Mouse (Mus musculus) forebrain, embryonic 11.5 days (tissue): ENCODE measurements around the gene Dguok. TPM values are rescaled to one million over a fixed set of nuclear protein-coding genes. Genes with fewer than 3 reads are reported as not detected.

Experiments
- ATAC-seq: fragments of 200-750 bp; cut with Nextera tagmentation; replicated peaks from 2 replicates; pipeline ENCODE4 v1.8.0; 2017; ENCODE audit warnings: moderate TSS enrichment; ENCODE audit not compliant: low FRiP score
- DNase-seq: peaks from one replicate; pipeline ENCODE4 v3.0.0-alpha.2; 2017; ENCODE audit warnings: low spot score
- H3K27ac ChIP-seq: fragments of 300-500 bp; sonication (generic); 2 replicates; pipeline ENCODE4 v1.5.1; 2014; ENCODE audit warnings: low read depth, low read length
- H3K27me3 ChIP-seq: fragments of 300-500 bp; sonication (generic); 2 replicates; pipeline ENCODE4 v1.6.1; 2014; ENCODE audit warnings: mild to moderate bottlenecking, low read length, mixed read lengths; ENCODE audit not compliant: control insufficient read depth, insufficient read depth
- H3K36me3 ChIP-seq: fragments of 300-500 bp; sonication (generic); 2 replicates; pipeline ENCODE4 v1.6.1; 2014; ENCODE audit warnings: mild to moderate bottlenecking, low read length, moderate library complexity, mixed read lengths; ENCODE audit not compliant: control insufficient read depth, insufficient read depth
- H3K4me1 ChIP-seq: fragments of 300-500 bp; sonication (generic); replicated peaks from 2 replicates; pipeline ENCODE4 v1.6.1; 2014; ENCODE audit warnings: low read length, mixed read lengths; ENCODE audit not compliant: control insufficient read depth, insufficient read depth
- H3K4me2 ChIP-seq: fragments of 300-500 bp; sonication (generic); 2 replicates; pipeline ENCODE4 v1.6.1; 2014; ENCODE audit warnings: low read depth, mild to moderate bottlenecking, low read length, moderate library complexity, mixed read lengths; ENCODE audit not compliant: severe bottlenecking
- H3K4me3 ChIP-seq: fragments of 300-500 bp; sonication (generic); 2 replicates; pipeline ENCODE4 v1.5.1; 2014; ENCODE audit warnings: low read depth, low read length
- H3K9ac ChIP-seq: fragments of 300-500 bp; sonication (generic); 2 replicates; pipeline ENCODE4 v1.6.1; 2014; ENCODE audit warnings: low read length
- H3K9me3 ChIP-seq: fragments of 300-500 bp; sonication (generic); 2 replicates; pipeline ENCODE4 v1.6.1; 2016; ENCODE audit warnings: low read length, mixed read lengths; ENCODE audit not compliant: control insufficient read depth
- whole genome bisulfite sequencing: fragments of 180-500 bp; shearing (Covaris S2); extraction: QIAGEN DNeasy Blood & Tissue Kit; methylation state at CpG from one replicate; pipeline ENCODE4 v1.1.7; 2014; 5-methylcytosine and 5-hydroxymethylcytosine counted together
- polyA plus RNA-seq: library from polyadenylated mRNA; unstranded; fragments of >200 nt; fragmentation: Nextera tagmentation; extraction: Ambion mirVana; gene quantifications from 2 replicates; pipeline ENCODE4 v1.2.1, GENCODE M21; 2014

The Dguok gene
- polyA plus RNA-seq, 1 experiment from 2014 or later = 57.9 TPM

DNA sequence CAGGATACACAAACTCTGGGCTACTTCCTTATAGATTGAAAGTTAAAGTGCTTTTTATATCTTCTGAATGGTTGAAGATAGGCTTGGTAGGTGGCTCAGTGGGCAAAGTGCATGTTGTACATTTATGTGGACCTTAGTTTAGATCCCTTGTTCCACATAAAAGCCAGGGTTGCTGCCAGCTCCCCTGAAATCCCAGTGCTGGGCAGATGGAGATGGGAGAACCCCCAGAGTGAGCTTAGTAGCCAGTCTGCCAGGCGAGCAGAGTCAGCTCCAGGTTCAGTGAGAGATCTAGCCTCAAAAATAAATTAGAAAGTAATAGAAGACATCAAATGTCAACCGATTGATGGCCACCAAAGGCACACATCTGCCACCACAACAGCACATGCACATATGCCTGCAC, 25.8 kb upstream of the Dguok start:
- DNase-seq = no peak

DNA sequence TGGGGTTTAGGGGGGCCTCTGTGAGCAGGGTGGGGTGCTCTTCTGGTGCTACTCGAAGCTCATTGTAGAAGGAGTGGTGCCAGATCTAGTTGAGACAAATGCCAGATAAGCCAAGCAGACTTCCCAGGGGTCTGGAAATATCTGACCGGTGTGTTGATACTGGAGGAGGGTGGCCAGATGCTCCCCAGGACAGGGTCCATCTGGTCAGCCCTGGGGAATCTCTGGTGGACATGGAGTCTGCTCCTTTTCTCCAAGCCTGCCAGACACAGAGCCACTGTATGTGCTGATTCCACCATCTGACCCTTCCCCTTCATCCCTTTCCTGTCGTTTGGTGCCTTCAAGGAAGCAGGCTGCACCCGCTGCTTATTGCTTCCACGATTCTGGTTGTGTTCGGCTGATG, 16.4 kb upstream of the Dguok start:
- ATAC-seq = no peak
- 83% methylated on average over 6 of the region's 6 CpGs for WGBS
- Histone ChIP-seq H3K4me2 (no peak overlapping the region), H3K9ac (no peak overlapping the region), H3K27me3 (no peaks in the 10 kb centered on the region), H3K4me3 (no peak overlapping the region), H3K9me3 (no peaks in the 10 kb centered on the region), H3K36me3 (no peaks in the 10 kb centered on the region), H3K4me1 (no peaks in the 10 kb centered on the region), H3K27ac (no peak overlapping the region)
- DNase-seq = no peak

More for the DNA sequence above, 25.8 kb upstream of the Dguok start:
- Histone ChIP-seq H3K4me1 (no peaks in the 10 kb centered on the region), H3K27ac (no peak overlapping the region), H3K9me3 (no peaks in the 10 kb centered on the region), H3K4me2 (no peak overlapping the region), H3K9ac (no peak overlapping the region), H3K36me3 (no peaks in the 10 kb centered on the region), H3K27me3 (no peaks in the 10 kb centered on the region), H3K4me3 (no peak overlapping the region)
- 75% methylated on average over 2 of the region's 2 CpGs for WGBS
- ATAC-seq = no peak

DNA sequence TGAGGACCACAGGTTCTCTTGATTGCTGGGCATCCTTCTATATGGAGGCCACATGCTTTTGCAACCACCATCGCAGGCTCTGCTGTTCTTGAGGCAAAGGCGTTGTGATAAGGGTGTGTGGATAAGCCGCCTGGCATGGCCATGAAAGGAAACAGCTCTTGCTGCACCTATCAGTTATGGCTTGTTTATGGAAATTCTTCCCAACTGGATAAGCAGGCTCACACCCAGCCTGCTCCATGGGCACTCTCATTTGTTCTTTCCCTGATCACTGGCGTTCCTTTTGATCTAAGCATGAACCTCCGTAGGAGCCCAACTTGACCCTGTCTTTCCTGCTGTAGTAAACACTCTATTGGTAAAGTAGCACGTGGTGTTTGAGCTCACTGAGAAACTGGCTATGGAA, 15.0 kb upstream of the Dguok start:
- DNase-seq (no peak), ATAC-seq (no peak)
- Histone ChIP-seq H3K9ac (no peak overlapping the region), H3K36me3 (no peaks in the 10 kb centered on the region), H3K9me3 (no peaks in the 10 kb centered on the region), H3K27me3 (no peaks in the 10 kb centered on the region), H3K4me1 (no peaks in the 10 kb centered on the region), H3K4me2 (no peak overlapping the region), H3K4me3 (no peak overlapping the region), H3K27ac (no peak overlapping the region)
- 79% methylated on average over 6 of the region's 6 CpGs for WGBS

DNA sequence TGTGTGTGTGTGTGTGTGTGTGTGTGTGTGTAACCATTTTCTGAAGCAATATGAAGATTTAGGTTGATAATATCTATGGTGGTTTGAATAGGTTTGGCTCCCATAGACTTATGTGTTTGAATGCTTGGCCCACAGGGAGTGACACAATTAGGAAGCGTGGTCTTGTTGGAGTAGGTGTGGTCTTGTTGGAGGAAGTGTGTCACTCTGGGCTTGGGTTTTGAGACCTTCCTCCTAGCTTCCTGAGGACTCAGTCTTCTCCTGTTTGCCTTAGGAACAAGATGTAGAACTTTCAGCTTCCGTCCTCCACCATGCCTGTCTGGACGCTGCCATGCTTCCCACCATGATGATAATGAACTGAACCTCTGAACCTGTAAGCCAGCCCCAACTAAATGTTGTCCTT, 11.9 kb upstream of the Dguok start:
- Histone ChIP-seq H3K9ac (no peak overlapping the region), H3K36me3 (no peaks in the 10 kb centered on the region), H3K27ac (no peak overlapping the region), H3K4me1 (no peaks in the 10 kb centered on the region), H3K9me3 (no peaks in the 10 kb centered on the region), H3K4me3 (no peak overlapping the region), H3K27me3 (no peaks in the 10 kb centered on the region), H3K4me2 (no peak overlapping the region)
- no peak for DNase-seq
- WGBS = 92% methylated on average over 3 of the region's 3 CpGs
- no peak for ATAC-seq

DNA sequence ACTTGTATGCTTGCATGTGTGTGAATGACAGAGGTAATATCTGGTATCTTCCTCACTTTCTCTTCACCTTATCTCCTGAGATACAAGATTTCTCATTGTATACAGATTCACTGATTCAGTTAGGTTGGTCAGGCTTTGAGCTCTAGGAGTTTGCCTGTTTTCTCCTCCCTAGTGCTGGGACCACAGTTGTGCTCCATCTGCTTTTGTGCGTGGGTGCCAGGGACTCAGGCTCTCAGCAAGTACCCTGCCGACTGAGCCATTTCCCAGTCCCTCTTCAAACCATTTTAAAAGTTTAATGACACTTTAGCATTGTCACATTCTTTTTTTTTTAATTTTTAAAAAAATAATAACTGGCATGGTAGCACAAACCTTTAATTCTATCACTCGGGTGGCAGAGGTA, 8.4 kb upstream of the Dguok start:
- Histone ChIP-seq H3K27ac (no peak overlapping the region), H3K9ac (no peak overlapping the region), H3K4me1 (no peaks in the 10 kb centered on the region), H3K27me3 (no peaks in the 10 kb centered on the region), H3K36me3 (no peaks in the 10 kb centered on the region), H3K4me2 (no peak overlapping the region), H3K4me3 (no peak overlapping the region), H3K9me3 (no peaks in the 10 kb centered on the region)
- ATAC-seq = no peak
- DNase-seq = no peak
- WGBS = 72% methylated on average over 3 of the region's 3 CpGs

DNA sequence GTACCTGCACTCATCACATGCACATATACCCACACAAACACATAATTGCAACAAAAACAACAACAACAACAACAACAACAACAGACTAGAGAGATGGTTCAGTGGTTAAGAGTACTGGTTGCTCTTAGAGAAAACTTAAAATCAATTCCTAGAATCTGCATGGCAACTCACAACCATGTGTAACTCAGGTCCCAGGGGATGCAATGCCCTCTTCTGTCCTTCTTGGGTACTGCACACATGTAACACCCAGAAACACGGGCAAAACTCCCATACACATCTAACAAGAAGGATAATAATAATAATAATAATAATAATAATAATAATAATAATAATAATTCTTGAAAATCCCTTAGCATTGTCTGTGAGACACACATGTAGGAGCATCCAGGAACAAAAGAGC, 5.7 kb upstream of the Dguok start:
- DNase-seq = peak; percentile 66
- Histone ChIP-seq H3K4me2 (no peak overlapping the region), H3K9ac (no peak overlapping the region), H3K36me3 (no peaks in the 10 kb centered on the region), H3K9me3 (no peaks in the 10 kb centered on the region), H3K4me1 (no peaks in the 10 kb centered on the region), H3K27me3 (no peaks in the 10 kb centered on the region), H3K4me3 (no peak overlapping the region), H3K27ac (no peak overlapping the region)
- WGBS = 25% methylated on average over 1 of the region's 1 CpGs
- no peak for ATAC-seq

DNA sequence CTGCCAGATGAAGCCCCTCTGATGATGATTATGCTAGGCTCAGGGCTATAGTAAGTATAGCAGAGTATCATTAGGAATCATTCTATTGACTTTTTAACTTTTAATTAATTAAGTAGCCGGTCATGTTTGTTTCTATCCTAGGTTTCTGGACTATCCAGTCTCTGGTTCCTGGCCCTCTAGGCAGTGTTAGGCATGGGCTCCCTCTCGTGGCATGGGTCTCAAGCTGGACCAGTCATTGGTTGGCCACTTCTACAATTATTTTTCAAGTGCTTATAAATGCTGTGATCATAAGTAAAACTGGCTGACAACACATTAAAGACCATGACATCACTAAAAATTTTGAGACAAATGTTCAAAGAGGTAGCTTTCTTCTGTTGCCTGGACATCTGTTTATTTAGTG, 3.4 kb upstream of the Dguok start:
- Histone ChIP-seq H3K9me3 (no peaks in the 10 kb centered on the region), H3K36me3 (no peaks in the 10 kb centered on the region), H3K4me3 (no peak overlapping the region), H3K4me2 (no peak overlapping the region), H3K27me3 (no peaks in the 10 kb centered on the region), H3K9ac (no peak overlapping the region), H3K27ac (no peak overlapping the region), H3K4me1 (no peaks in the 10 kb centered on the region; the same call in 1 of the 2 replicates)
- no peak for ATAC-seq
- no peak for DNase-seq
- WGBS = 73% methylated on average over 2 of the region's 2 CpGs

DNA sequence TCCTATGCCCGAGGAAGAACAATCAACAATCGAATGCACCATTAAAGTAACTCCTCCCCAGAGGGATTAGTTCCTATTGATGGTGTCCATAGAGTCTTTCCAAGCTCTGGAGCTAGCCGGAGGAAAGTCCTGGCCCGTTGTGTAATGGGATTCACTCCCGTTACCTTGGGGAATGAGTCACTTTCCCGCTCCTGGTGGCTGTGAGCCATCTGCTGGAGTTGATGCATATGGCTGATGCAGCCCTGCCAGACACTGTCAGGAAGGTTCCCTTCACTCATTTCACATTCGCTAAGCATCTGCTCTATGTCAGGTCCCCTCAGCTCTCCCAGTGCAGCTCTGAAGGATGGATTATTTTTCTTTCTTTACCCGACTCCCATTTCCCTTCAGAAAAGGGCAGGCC, 2.7 kb upstream of the Dguok start:
- Histone ChIP-seq H3K27ac (no peak overlapping the region), H3K4me2 (no peak overlapping the region), H3K27me3 (no peaks in the 10 kb centered on the region), H3K9ac (no peak overlapping the region), H3K9me3 (no peaks in the 10 kb centered on the region), H3K36me3 (no peaks in the 10 kb centered on the region), H3K4me1 (no peaks in the 10 kb centered on the region; the same call in 1 of the 2 replicates), H3K4me3 (no peak overlapping the region)
- no peak for DNase-seq
- ATAC-seq = no peak
- WGBS = 52% methylated on average over 8 of the region's 8 CpGs

DNA sequence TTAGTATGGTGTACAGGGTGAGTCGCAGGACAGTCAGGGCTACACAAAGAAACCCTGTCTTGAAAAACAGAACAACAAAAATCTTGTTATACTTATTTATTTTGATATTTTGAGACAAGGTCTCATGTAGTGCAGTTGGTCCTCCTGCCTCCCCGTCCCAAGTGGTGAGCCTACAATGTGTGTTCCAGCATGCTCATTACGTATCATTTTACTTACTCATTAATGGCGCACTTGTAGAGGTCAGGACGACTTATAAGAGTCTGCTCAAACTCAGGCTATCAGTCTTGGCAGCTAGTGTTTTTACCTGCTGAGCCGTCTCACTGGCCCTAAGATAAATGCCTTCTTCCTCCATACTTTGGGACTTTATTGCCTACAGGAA, 388 bp upstream of the Dguok start:
- no peak; the same call in 1 of the 2 replicates for ATAC-seq
- Histone ChIP-seq H3K9me3 (no peaks in the 10 kb centered on the region), H3K9ac (peak overlapping the region; percentile 63), H3K36me3 (no peaks in the 10 kb centered on the region), H3K4me1 (no peaks in the 10 kb centered on the region; the same call in 1 of the 2 replicates), H3K4me2 (peak overlapping the region; percentile 82), H3K27ac (peak overlapping the region; percentile 90), H3K4me3 (peak overlapping the region; percentile 73), H3K27me3 (no peaks in the 10 kb centered on the region)
- no peak for DNase-seq
- WGBS = 35% methylated on average over 6 of the region's 6 CpGs
